Mouse (Mus musculus): ENCODE measurements around the gene Phlda3. TPM values are rescaled to one million over a fixed set of nuclear protein-coding genes. Genes with fewer than 3 reads are reported as not detected.

Gene Phlda3
- 0.61 and 1.1 TPM in 2 replicates for total RNA-seq (2015)
- total RNA-seq (2017) = not detected in 2 replicates

DNA sequence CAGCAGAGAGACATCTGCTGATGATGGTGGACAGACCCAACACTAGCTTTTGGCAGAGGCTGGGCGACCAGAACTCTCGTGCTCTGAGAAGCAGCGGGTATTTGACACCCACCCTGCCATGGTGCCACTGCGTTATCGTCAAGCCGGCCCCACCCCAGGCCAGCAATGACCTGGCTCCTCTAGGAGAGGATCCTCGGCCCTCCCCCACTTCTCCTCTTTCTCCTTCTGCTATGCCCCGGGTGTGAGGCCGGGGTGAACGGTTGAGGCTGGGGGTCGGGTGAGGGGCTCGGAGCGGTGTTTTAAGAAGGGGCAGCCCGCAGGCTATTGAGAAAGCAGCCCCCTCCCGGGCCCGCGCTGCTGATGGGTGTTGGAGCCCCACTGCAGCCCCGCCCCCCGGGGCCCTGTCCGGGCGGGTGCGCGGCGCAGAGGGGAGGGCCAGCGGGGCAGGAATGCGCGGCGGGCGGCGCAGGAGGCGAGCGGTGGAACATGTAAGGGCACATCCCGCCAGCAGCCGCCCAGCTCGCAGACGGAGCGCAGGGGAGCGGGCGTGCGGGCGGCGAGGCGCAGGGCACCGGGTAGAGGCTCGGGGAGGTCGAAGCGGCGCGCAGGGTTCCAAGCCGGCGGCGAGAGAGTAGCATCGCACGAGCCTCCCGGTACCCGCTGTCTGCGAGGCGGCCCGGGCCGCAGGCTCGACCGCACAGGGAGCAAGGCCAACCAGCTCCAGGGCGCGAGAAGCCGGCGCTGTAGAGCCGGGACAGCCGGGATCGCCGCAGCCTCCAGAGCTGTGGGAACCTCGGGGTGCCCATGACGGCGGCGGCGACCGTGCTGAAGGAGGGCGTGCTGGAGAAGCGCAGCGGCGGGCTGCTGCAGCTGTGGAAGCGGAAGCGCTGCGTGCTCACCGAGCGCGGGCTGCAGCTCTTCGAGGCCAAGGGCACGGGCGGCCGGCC, at the start of gene Phlda3:
Gene Phlda3, plus strand, starts transcription at position 475 of the 947 bp plus-strand sequence.
- peak; percentile 70 for ATAC-seq (replicated peaks; ENCODE audit: poor library complexity)

DNA sequence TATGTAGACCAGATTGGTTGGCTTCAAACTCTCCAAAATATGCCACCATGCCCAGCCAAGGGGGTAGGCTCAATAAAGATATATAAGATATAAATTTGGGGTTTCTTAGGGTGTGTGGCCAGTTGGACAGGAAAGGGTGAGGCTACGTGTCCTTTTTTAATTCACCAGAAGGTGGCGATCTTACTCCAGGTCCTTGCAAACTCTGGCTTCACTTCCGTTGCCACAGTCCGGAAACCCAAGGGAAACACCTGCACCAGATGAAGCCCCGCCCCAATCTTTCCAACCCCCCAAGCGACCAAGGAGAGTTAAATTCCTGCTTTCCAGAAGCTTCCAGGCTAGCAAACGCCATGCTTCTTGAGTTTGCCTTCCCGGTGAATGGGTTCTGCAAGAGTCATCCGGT, 46.4 kb upstream of the Phlda3 start:
- ATAC-seq (replicated peaks; ENCODE audit: poor library complexity) = peak; percentile 83

DNA sequence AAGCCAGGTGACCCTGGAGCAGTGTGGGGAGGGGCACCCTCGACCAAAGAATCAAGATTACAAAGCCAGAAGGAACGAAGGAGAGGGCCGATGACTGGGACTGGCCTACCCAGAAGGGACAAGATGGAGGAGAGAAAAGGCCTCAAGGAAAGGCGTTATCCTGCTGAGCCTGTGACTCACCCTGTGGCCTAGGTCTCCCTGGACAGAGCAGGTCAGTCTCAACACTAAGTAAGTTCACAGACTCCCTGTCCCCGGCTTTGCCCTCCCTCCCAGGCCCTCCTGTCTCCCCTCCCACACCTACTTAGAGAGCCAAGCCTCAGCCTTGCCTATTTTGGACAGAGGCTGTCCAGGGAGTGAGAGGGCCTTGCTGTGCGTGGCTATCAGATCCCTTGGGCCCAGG, 45.9 kb upstream of the Phlda3 start, which contains the start of gene Csrp1:
Gene Csrp1, plus strand, starts transcription at position 79 of the 400 bp plus-strand sequence.
- ATAC-seq (replicated peaks; ENCODE audit: poor library complexity) = no peak

DNA sequence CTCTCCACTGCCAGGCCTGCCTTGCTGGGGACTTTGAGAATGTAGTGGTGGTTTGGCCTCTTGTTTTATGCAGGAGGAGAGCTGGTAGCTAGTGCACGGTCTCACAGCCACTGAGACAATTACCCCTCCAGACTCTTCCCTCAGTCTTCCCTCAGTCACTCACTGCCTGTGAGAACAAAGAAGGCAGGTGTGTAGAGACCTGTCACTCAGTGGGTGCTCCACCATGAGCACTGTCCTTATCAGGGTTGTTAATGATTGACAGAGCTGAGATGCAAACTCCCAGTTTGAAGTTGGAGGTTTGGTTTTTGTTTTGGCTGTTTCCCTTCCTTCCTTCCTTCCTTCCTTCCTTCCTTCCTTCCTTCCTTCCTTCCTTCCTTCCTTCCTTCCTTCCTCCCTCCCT, 42.9 kb upstream of the Phlda3 start:
- no peak for ATAC-seq (replicated peaks; ENCODE audit: poor library complexity)

DNA sequence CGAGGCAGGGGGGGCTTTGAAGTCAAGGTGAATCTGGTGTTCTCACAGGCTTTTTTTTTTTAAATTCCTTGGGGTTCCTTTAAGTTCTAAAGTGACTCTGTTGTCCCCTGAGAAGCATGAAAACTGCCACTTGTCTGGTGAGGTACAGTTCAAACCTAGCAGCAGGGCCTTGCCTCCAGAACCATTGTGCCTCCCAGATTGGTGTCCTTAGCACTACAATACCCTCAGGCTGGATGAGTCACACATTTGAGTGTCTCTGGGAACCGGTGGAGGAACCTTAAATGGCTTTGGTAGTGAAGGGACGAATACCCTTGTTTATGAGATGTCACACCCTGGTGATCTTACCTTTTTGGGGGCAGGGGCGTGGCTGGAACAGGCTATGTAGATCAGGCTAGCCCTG, 41.8 kb upstream of the Phlda3 start:
- ATAC-seq (replicated peaks; ENCODE audit: poor library complexity) = no peak

DNA sequence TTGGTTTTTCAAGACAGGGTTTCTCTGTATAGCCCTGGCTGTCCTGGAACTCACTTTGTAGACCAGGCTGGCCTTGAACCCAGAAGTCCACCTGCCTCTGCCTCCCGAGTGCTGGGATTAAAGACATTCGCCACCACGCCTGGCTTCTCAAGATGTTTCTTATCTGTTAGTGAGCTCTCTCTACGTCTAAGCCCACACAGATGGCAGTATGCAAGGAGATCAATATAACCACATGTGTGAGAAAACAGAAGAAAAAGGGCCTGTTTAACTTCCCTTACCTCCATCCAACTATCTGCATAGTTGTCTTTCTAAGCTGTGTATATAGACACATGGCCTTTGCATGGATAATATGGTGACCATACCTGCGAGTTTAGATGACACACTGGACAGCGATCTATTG, 40.6 kb upstream of the Phlda3 start:
- ATAC-seq (replicated peaks; ENCODE audit: poor library complexity) = 0 out of 2 replicates have a peak, but pooled peaks have one; percentile 21

DNA sequence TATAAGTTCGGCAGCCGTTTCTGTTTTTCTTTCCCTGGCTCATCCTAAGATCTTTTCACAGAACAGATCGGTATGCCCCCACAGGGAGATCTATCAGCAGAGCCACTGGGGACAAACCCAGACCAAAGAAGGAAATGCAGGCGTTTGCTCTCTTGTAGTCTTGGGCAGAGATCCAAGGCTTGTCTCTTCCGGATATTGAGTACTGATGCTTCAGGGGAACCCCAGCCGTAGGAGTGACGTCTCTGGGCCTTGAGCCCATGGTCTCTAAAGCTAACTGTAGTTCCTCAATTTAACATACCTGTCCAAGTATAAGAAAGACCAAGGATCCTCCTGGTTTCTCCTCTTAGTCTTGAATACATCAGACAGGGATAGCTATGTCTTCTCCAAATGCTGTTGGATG, 40.0 kb upstream of the Phlda3 start:
- peak; percentile 24; the same call in 1 of the 2 replicates for ATAC-seq (replicated peaks; ENCODE audit: poor library complexity)

DNA sequence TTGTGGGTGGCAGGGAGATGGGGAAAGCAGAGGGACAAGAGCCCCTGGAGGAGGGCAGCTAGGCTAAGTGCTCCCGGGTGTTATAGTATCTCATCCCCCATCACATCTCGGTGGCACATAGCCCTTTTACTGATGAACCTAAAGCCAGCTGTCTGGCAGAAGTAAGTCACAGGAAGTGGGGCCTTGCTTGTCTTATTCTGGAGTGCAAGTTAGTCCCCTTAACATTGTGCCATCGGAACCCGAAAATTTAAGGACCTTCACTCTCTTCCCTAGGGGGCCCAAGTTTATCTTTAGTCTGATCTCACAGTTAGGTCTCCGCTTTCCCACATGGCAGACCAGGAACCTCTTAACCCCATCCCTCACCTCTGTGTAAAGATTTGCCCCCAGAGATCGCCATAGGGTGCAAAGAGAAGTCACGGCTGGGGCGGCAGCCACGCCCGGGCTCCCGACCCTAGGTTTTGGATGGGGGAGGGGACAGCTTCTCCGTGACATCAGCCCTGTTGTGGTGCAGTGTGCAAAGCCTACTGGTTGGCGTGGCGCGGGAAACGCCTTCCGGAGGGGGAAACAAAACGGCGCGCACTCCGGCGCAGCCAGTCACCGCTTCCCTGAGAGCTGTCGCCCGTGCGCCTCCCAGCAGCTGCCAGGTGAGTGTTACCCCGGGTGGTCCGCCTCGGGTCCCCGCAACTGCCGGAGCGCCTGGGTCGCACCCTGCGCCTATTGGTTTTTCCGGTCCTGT, 37.1 kb upstream of the Phlda3 start:
- peak; percentile 87 for ATAC-seq (replicated peaks; ENCODE audit: poor library complexity)

DNA sequence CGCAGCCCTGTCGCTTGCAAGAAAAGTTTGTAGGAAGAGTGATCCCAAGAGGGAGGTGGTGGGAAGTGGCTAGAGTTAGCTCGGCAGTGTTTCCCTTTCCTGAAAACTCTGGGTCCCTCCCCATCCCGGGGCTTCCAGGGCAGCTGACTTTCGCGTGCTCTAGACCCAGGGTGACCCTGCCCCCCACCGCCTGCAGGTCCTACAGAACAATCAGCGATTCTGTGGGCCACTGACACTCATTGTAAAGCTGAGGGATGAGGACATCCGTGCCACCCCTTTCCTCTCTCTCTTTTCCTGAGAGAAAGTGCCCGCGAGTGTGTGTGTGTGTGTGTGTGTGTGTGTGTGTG, 36.6 kb upstream of the Phlda3 start:
- peak; percentile 7 for ATAC-seq (replicated peaks; ENCODE audit: poor library complexity)

DNA sequence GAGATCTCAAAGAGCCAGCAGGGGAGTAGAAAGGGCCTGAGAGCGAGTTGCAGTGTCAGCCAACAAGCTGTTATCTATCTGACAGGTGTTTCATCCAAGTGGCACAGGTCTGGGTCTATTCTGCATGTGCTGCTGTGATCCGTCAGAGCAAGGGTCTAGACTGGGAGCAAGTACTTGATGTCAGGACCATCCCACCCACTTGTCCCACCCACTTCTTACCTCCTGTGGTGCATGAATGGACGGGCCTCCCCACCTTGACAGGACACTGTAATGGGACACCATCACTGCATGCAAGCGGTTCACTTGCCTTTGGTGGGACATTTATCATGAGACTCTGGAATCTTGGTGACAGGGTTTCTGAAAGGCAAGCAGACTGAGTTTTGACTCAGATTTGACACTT, 36.1 kb upstream of the Phlda3 start:
- ATAC-seq (replicated peaks; ENCODE audit: poor library complexity) = no peak

DNA sequence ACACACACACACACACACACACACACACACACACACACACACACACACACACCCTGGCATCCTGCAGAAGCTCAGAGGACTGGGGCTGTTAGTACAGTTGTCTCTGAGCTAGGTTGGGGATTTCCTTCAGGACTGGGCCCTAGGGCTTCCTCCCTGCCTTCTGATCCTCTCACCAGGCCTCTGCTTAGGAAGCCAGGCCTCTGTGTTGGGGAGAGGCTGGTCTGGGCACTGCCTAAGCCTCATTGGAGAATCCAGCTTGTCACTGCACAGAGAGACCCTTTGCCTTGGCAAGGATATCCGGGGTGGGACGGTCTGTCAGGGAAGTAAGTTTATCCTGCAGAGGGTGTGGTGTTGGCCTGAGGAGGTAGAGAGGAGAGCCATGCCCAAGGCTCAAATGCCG, 35.6 kb upstream of the Phlda3 start:
- ATAC-seq (replicated peaks; ENCODE audit: poor library complexity) = 0 out of 2 replicates have a peak, but pooled peaks have one; percentile 12

DNA sequence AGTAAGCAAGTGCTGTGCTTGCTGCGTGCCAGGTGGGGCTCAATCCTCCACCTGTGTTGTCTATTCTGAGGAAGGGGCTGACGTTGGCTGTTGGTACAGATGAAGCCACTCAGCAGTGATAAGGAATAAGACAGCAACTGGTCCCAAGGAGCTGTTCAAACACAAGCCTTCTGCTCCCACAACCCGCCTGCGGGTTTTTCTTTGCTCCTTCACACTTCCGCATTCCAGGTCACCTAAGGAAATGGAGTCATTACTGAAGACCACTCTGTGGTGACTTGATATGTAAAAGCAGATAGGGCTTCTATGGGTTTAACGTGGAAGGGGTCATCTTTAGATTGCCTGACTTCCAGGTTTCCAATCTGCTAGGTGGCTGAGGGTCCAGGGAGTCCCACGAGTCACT, 34.5 kb upstream of the Phlda3 start:
- ATAC-seq (replicated peaks; ENCODE audit: poor library complexity) = no peak

DNA sequence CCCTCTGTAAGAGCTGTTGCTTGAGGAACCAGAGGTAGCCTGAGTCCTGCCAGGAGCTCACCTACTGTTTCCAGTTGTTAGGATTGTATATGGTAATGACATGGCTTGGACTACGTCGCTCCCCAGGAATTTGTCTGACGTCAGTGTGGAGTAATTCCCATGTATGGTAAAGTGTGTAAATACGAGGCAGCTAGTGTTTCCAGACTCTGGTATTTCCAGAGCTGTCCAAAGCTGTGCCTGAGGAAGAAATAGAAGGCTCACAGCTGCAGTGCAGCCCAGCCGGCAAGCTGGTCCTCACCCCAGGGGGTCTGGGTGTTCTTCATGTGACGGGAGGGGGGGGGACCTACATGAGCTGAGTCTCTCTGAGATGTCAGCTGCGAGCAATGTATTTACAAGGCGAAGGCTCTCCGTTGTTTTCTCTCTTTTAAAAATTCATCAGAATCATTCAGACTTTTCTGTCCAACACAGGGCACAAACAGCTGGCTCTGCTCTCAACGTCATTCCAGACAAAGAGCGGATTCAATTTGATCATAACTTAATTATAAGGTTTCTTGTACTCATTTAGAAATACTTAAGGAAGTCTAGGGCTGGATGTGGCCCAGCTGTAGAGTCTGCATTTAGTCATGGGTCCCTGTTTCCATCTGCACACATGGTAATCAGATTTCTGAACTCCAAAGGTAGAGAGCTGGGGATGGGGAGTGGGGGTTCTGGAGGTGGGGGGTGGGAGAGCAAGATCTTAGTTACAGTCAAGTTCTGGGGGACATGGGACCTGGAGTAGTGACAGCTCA, 33.8 kb upstream of the Phlda3 start:
- no peak for ATAC-seq (replicated peaks; ENCODE audit: poor library complexity)

DNA sequence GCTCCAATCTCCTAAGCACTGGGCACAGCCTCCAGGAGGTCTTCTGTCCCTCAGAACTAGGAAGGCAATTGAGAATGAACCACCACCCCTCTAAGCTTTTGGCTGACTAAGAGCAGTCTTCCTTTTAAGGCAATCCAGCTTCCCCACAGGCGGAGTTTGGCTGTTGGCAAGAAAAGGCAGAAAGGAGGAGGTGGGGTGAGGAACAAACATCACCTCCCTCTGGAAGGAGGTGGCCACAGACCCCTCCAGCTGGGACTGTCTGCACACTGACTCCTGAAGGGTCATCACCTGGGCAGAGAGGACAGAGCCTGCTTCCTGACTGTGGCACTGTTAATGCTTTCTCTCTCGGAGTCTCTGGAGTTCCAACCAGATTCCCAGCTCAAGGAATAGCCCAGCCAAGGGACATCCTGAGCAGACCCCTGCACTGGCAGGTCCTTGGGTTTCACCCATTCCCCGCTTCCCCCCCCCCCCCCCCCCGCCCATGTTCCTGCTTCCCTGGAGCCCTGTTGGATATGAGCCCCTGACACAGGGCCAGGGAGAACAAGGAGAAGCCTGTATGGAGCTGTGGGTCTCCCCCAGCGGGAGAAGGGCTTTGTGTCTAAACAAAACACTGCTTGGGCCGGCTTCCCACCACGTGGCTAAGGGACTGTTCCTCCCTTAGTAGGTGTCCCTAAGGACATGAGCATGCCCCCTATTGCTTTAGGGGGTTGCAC, 31.5 kb upstream of the Phlda3 start:
- no peak for ATAC-seq (replicated peaks; ENCODE audit: poor library complexity)

DNA sequence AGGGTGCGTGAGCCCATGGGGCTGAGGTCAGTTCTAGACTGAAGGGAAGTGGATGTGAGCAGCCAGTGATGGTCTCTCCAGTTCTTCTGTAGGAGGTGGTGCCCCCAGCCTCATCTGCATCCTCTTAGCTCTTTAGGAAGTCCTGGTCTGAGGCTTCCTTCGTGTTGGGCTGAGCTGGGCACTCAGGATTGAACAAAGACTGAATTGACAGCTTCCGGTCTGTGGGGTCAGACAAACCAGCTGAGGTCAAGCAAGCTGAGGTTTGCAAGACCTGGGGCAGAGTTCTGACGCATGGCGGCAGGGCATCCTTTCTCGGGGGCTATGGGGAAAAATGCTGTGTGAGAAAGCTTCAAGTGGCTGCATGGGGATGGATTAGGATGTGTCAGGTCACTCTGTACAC, 30.5 kb upstream of the Phlda3 start:
- ATAC-seq (replicated peaks; ENCODE audit: poor library complexity) = 0 out of 2 replicates have a peak, but pooled peaks have one; percentile 8

DNA sequence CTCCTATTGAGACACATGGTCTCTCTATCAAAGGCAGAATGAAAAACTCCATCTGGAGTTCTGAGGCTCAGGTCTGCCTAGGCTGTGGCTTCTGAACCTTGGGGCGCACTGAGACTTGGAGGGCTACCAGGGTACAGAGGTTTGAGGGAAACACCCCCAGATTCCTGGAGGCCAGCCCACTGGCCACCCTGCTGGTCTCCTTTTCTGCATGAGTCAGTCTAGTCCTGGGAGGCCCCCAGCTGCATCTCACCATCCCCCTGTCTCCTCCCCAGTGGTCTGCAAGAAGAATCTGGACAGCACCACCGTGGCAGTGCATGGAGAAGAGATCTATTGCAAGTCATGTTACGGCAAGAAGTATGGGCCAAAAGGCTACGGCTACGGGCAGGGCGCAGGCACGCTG, 20.9 kb upstream of the Phlda3 start:
- ATAC-seq (replicated peaks; ENCODE audit: poor library complexity) = no peak

DNA sequence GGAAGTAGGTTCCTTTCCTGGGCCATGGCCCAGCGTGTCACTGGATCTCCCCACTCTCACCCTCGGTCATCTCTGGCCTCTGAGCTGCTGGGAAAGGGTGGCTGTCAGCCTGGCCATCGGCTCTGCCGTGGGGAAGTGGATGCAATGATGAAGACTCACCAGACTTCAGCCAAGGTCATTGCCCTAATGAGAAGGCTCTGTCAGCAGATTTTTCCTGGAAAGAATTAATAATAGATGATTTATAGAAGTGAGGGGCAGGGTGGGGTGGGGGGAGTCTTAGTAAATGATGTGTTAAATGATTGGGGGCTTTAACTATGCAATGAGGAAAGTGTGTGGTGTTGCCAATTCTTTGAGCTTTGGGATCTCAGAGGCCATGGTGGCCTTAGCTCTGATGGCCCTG, 19.7 kb upstream of the Phlda3 start:
- no peak for ATAC-seq (replicated peaks; ENCODE audit: poor library complexity)

DNA sequence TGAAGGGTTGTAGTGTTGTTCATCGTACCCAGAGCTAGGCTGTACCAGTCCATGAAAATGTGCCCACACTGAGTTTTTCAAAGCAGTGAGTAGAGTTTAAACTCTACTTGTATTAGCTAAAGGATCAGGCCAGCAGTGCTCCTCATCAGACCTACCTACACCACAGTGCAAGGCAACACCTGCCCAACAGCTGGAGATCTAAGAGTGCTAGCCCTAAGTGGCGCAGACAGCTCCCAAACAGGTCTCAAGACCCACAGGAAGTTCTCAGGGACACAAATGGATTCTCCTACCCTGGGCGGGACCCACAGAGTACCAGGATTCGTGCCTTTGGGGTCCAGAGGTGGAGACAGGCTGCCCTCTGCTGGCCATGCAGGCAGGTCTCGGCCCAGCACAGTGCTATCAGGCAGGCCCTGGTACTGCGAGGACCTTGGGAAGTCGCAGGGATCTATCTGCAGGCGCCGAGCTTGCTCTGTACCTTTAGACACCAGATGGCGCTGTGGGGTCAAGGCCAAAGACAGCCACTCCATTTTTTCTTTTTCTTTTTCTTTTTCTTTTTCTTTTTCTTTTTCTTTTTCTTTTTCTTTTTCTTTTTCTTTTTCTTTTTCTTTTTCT, 13.1 kb upstream of the Phlda3 start:
- ATAC-seq (replicated peaks; ENCODE audit: poor library complexity) = peak; percentile 100

DNA sequence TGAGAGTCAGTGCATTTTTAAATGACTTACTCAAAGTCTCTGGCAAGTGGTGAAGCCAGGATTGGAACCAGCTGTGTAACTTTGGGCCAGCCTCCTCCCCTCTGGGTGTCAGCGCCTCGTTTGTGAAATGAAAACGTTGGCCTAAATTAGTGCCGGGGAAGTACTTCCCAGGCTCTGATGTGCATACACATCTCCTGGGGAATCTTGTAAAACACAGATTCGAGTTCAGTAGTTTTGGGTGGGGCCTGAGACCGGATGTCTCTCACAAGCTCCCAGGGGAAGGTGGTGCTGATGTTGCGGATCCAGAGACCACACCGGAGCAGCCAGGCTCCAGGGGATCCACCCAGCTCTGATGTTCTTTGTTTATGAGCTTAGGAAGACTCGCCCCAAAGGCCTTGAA, 10.6 kb upstream of the Phlda3 start:
- no peak for ATAC-seq (replicated peaks; ENCODE audit: poor library complexity)

DNA sequence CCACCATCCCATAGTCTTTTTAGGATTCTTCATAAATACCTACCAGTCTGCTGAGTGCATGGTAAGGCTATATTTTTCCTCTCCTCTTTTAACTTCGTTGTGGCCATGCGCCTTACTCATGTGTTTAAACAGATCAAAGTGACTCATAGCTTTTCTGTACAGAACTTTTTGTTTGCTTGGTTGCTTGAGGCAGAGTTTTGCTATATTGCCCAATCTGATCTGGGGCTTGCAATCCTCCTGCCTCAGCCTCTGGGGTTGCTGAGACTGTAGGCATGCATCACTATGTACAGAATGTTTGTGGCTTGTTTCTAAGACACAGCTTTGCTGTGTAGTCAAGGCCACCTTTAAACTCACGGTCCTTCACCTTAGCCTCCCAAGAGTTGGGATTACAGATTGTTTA, 10.0 kb upstream of the Phlda3 start:
- ATAC-seq (replicated peaks; ENCODE audit: poor library complexity) = no peak
